Mouse (Mus musculus) C2C12 (cell line): Measurements from ENCODE around the gene Fto. TPM values are rescaled to one million over a fixed set of nuclear protein-coding genes. Genes with fewer than 3 reads are reported as not detected.

Experiments used
- H3K27me3 ChIP-seq: one replicate; pipeline ENCODE4 v1.6.1; 2011; ENCODE audit not compliant: control insufficient read depth, insufficient read depth, insufficient read length
- H3K36me3 ChIP-seq: one replicate; pipeline ENCODE4 v1.6.1; 2011; ENCODE audit not compliant: control insufficient read depth, insufficient read depth
- H3K4me3 ChIP-seq: one replicate; pipeline ENCODE4 v1.5.1; 2011; ENCODE audit warnings: mild to moderate bottlenecking, control low read depth; ENCODE audit not compliant: poor library complexity, insufficient read depth, severe bottlenecking
- H3K79me2 ChIP-seq: one replicate; pipeline ENCODE4 v1.6.1; 2011; ENCODE audit not compliant: control insufficient read depth, insufficient read depth
- H3K79me3 ChIP-seq: one replicate; pipeline ENCODE4 v1.6.1; 2011; ENCODE audit warnings: low read depth, control low read depth
- H3ac ChIP-seq: one replicate; pipeline ENCODE3; 2011; ENCODE audit warnings: low read depth; ENCODE audit not compliant: control insufficient read depth, insufficient read length
- CEBPB ChIP-seq: IDR thresholded peaks from one replicate; pipeline ENCODE4 v1.6.1; 2011; ENCODE audit warnings: low read depth, mild to moderate bottlenecking, control low read depth, moderate library complexity
- CTCF ChIP-seq: IDR thresholded peaks from one replicate; pipeline ENCODE4 v1.5.1; 2011; ENCODE audit not compliant: control insufficient read depth, insufficient read depth, insufficient read length
- FOSL1 ChIP-seq: IDR thresholded peaks from one replicate; pipeline ENCODE4 v1.8.0; 2011; ENCODE audit warnings: mild to moderate bottlenecking, low read length; ENCODE audit not compliant: poor library complexity, insufficient read depth, severe bottlenecking
- MAX ChIP-seq: IDR thresholded peaks from one replicate; pipeline ENCODE4 v1.6.1; 2011; ENCODE audit warnings: mild to moderate bottlenecking, control low read depth
- MYOD1 ChIP-seq: IDR thresholded peaks from one replicate; pipeline ENCODE4 v1.6.1; 2011; ENCODE audit warnings: low read depth; ENCODE audit not compliant: control insufficient read depth, insufficient read length
- MYOG ChIP-seq: IDR thresholded peaks from one replicate; pipeline ENCODE4 v1.6.1; 2011; ENCODE audit not compliant: control insufficient read depth, insufficient read length; ENCODE audit errors: extremely low read depth
- USF1 ChIP-seq: IDR thresholded peaks from one replicate; pipeline ENCODE4 v1.6.1; 2011; ENCODE audit warnings: low read depth, mild to moderate bottlenecking, control low read depth, moderate library complexity
- polyA plus RNA-seq: library from polyadenylated mRNA; unstranded; fragments of >200 nt; fragmentation: generic; extraction: Trizol; gene quantifications from one replicate; pipeline ENCODE4 v1.2.1, GENCODE M21; 2012; ENCODE audit warnings: missing spikeins

Gene Fto
- polyA plus RNA-seq, 1 experiment = 39.1 TPM

- Histone ChIP-seq H3ac (no peak overlapping the region), H3K27me3 (no peaks in the 10 kb centered on the region), H3K4me3 (no peak overlapping the region), H3K79me3 (no peaks in the 10 kb centered on the region), H3K79me2 (no peaks in the 10 kb centered on the region), H3K36me3 (no peaks in the 10 kb centered on the region)
- TF ChIP-seq CEBPB (no peak), CTCF (no peak), MYOD1 (no peak), FOSL1 (no peak), USF1 (no peak), MAX (no peak), MYOG (no peak)
Observed at GRCm38 (mm10) chr8:91467881-91468534, 154.7 kb downstream of the Fto start.

DNA sequence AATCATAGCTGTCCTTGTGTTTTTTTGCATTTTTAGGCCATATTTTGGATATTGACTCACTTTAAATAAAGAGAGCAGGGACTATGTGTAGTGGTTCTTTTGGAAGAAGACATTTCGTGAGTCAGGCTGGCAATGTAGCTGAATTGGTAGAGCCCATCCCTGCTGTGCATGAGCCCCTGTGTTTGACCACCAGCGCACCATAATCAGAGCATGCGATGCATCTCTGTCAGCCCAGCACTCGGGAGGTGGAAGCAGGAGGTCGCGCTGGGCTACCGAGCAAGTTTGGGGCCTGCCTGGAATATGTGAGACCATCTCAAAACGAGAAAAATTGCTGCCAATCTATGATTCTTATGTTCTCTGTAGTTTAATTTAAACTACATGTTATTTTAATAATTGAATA, 156.1 kb downstream of the Fto start:
- H3K79me3 ChIP-seq = no peaks in the 10 kb centered on the region
- peaks cover 4% of the 10 kb centered on the region for H3K36me3 ChIP-seq
- H3K4me3 ChIP-seq = no peak overlapping the region
- TF ChIP-seq CEBPB (no peak), CTCF (no peak), FOSL1 (no peak), USF1 (no peak), MYOD1 (no peak), MAX (no peak), MYOG (no peak)
- H3K27me3 ChIP-seq = no peaks in the 10 kb centered on the region
- no peak overlapping the region for H3ac ChIP-seq
- H3K79me2 ChIP-seq = no peaks in the 10 kb centered on the region

DNA sequence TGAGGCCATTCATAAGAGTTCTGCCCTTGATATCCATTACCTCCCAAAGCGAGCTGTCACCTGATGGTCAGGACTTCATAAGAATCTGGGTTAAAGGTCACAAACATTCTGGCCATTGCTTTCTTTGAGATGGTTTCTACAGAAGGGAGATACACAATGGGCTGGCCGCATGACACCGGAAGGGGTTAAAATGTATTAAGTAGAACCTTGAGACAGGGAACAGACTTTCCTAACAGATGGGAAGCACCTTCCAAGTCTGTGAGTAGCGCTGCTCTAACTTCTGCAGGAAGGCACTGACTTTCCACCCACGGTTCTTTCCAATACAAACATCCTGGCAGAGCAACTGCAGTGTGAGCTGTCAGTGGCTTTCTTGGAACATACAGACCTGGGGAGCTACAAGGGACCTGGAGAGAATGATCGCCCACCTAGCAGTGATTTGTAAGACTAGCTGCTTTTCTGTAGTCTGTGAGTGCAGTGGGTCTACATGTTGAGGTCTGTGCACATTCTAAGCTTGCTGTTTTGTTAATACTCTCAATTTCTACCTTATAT, 161.5 kb downstream of the Fto start:
- Histone ChIP-seq H3K27me3 (no peaks in the 10 kb centered on the region), H3K36me3 (peaks cover 18% of the 10 kb centered on the region), H3K79me2 (no peaks in the 10 kb centered on the region), H3K4me3 (no peak overlapping the region), H3K79me3 (no peaks in the 10 kb centered on the region), H3ac (no peak overlapping the region)
- no peak for TF ChIP-seq MYOG
- no peak for TF ChIP-seq MYOD1
- TF ChIP-seq USF1 = no peak
- TF ChIP-seq MAX = no peak
- TF ChIP-seq CTCF = no peak
- TF ChIP-seq FOSL1 = no peak
- no peak for TF ChIP-seq CEBPB

DNA sequence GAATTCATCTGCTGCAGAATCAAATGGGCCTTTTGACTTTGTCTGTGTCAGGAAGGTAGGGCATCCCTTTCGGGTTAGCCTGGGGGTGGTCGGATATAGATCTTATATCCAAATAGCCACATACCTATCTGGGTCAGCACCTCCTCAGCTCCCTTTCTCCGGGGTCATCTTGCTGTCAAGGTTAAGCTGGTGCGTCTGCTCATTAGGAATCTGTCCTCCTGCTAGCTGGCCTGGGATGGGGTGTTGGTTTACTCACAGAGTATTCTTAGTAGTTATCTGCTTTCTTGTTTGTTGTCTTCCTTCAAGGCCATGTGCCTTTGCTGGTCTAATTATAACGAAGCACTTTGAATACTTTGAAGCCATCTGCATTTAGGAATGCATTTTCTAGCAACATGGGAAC, 163.7 kb downstream of the Fto start:
- TF ChIP-seq MAX (no peak), MYOD1 (no peak), USF1 (no peak), MYOG (no peak), CEBPB (no peak), CTCF (no peak), FOSL1 (no peak)
- Histone ChIP-seq H3K36me3 (peaks cover 18% of the 10 kb centered on the region), H3K79me2 (no peaks in the 10 kb centered on the region), H3K4me3 (no peak overlapping the region), H3ac (no peak overlapping the region), H3K27me3 (no peaks in the 10 kb centered on the region), H3K79me3 (no peaks in the 10 kb centered on the region)

DNA sequence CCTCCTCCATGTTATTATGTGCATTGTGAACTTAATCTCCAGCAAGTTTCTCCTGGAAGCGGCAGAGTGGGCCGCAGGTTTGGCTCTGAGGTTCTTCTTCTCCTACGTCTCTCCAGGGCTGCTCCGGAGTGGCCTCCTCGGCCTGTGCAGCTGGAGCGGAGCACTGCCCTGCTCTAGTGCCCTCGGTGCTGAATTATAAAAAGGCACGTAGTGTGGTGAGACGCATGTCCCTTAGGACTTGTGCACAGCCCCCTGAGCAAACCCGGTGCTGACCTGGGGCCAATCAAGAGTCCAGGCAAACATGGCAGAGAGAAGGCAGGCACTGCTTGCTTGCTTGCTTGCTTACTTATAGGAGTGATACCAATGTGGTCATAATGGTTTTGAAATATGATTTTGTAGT, 164.1 kb downstream of the Fto start:
- Histone ChIP-seq H3ac (no peak overlapping the region), H3K36me3 (peaks cover 18% of the 10 kb centered on the region), H3K27me3 (no peaks in the 10 kb centered on the region), H3K79me2 (no peaks in the 10 kb centered on the region), H3K4me3 (no peak overlapping the region), H3K79me3 (no peaks in the 10 kb centered on the region)
- TF ChIP-seq MYOG (no peak), MYOD1 (no peak), CTCF (no peak), USF1 (no peak), MAX (no peak), CEBPB (no peak), FOSL1 (no peak)

DNA sequence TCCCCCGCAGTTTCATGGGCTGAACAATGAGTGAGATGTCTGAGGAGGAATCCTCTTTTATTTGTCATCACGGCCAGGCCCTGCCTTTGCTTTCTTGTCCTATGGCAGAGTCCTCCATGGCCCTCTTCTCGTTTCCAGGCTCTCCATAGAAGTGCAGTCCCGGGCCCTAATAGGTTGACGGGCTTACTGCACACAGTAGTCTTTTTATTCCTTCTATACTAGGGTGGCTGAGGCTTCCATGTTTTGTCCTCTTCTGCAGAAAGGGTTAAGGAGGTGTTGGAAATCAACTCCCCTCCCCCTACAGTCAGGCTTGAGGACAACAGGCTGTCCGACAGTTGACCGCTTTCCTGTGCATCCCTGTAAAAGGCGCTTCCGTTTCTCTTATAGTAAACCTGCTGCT, 169.2 kb downstream of the Fto start:
- Histone ChIP-seq H3K36me3 (peaks cover 5% of the 10 kb centered on the region), H3ac (no peak overlapping the region), H3K79me2 (no peaks in the 10 kb centered on the region), H3K79me3 (no peaks in the 10 kb centered on the region), H3K27me3 (no peaks in the 10 kb centered on the region), H3K4me3 (no peak overlapping the region)
- no peak for TF ChIP-seq MYOG
- TF ChIP-seq MAX = no peak
- no peak for TF ChIP-seq CEBPB
- TF ChIP-seq CTCF = no peak
- no peak for TF ChIP-seq USF1
- TF ChIP-seq FOSL1 = no peak
- no peak for TF ChIP-seq MYOD1
